Mouse (Mus musculus): ENCODE measurements at regions not wholly inside any gene's neighbourhood (a gene's known extent, or its start where the extent isn't known, plus 50 kb on each side); places are given as distances from the start of the nearest gene placed in this dataset.

DNA sequence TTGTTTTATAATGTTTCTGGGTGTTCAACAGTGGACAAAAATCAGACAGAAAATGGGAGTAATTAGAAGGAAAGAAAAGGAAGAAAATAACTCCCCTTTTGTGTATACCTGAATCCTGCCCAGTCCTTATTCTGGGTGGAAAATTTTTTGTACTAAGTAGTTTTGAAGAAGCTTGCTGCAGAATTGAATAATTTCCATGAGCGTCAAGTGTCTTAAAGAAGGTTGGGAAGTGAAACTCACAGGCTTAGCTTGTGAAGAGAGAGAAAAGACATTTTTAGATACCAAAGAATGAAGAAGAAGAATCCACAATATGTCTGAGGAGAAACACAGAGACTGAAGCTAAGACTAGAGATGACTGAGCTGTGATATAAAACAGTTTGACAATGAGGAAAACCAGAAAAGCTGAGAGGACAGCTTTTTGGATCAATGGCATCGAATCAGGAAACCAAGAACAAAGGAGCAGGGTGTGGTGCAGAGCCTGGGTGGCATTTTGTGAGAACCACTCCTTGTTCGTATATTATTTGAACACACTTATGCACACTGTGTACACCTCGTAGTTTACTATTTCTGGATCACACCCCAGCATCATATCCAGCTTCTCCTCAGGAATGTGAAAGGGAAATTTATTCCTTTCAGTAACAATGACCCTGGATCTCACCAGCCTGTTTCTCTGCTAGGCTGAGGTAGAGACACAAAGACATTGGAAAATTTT lies 221.9 kb downstream of the Gm9733 start:
- Histone ChIP-seq H3K9ac (ENCODE audit: low read depth, low read length) (no peak overlapping the region), H3K4me3 (ENCODE audit: low read depth, low read length) (no peak overlapping the region), H3K27me3 (replicated peaks; ENCODE audit: control insufficient read depth, insufficient read depth, low read length) (no peaks in the 10 kb centered on the region), H3K9me3 (ENCODE audit: control insufficient read depth, low read length) (no peaks in the 10 kb centered on the region), H3K36me3 (ENCODE audit: control insufficient read depth, insufficient read depth, low read length) (no peaks in the 10 kb centered on the region), H3K4me2 (ENCODE audit: low read depth, low read length) (no peak overlapping the region), H3K27ac (replicated peaks; ENCODE audit: low read depth, low read length) (no peak overlapping the region), H3K4me1 (ENCODE audit: control insufficient read depth, insufficient read depth, low read length) (no peaks in the 10 kb centered on the region)
- WGBS, result 68% methylated on average over 4 of the region's 4 CpGs
- ATAC-seq (ENCODE audit: low read depth) (no peak), DNase-seq (ENCODE audit: low spot score) (no peak)

DNA sequence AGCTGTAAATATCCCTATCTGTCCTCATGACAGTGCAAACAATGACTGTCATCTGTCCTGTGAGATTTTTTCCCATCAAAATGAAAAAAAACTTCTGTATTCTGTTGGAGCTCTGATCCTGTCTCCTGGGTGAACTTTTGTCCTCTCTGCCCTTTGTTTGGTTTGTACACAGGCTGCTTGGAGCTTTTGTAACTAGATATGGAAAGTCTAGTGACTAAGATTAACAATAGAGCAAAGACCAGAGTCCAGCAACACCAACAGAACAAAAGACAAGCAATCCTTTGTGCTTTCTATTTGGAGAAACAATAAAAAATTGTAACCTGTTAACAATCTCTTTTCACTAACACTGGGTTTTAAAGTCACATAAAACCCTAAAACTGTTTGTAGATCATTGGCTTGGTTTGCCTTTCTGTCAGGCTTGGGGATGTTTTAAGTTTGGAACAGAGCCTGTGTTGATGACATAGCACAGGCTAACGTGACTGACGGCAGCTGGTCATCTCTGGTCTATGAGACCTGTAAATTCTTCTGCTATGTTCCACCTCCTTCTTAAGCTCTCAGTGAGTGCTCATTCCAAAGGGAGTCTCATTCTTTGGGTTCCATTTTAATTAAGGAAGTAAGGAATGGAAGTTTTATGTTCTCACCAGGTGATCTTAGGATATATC lies 219.8 kb downstream of the Gm9733 start:
- Histone ChIP-seq H3K36me3 (ENCODE audit: control insufficient read depth, insufficient read depth, low read length) (no peaks in the 10 kb centered on the region), H3K4me2 (ENCODE audit: low read depth, low read length) (no peak overlapping the region), H3K27me3 (replicated peaks; ENCODE audit: control insufficient read depth, insufficient read depth, low read length) (no peaks in the 10 kb centered on the region), H3K9ac (ENCODE audit: low read depth, low read length) (no peak overlapping the region), H3K9me3 (ENCODE audit: control insufficient read depth, low read length) (no peaks in the 10 kb centered on the region), H3K27ac (replicated peaks; ENCODE audit: low read depth, low read length) (no peak overlapping the region), H3K4me3 (ENCODE audit: low read depth, low read length) (no peak overlapping the region), H3K4me1 (ENCODE audit: control insufficient read depth, insufficient read depth, low read length) (no peaks in the 10 kb centered on the region)
- WGBS, result 67% methylated on average over 2 of the region's 2 CpGs
- ATAC-seq (ENCODE audit: low read depth) (no peak), DNase-seq (ENCODE audit: low spot score) (no peak)

DNA sequence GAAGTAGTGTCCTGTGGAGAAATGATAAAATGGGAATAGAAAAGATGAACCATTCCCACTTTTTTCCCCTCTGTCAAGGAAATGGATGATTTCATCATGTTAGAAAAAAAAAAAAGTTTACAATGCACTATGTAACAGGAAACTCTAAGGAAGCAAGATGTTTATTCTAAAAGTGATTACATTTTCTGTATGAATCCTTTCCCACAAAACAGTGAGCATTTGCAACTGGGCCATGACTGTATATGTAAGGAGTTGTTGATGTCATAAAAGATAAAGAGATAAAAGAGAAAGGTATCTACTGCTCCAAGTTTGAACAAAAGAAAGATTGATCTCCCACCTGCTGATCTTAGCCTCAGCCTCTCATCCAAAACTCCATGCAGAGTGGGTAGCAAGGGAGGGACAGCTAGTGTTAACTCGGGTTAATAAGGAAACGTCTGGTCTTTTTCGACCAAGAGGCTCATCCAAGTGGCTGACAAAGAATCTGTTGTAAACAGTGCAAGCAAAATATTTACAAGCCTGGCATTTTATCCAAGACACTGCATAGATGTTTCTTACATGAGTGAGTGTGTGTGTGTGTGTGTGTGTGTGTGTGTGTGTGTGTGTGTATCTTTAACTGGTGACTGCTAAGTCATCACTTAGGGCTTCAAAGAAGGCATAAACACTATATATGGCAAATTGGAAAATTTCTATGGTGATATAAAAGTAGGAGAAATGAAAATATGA lies 213.3 kb downstream of the Gm9733 start:
- DNase-seq (ENCODE audit: low spot score) (no peak), ATAC-seq (ENCODE audit: low read depth) (no peak)
- Histone ChIP-seq H3K4me2 (ENCODE audit: low read depth, low read length) (no peak overlapping the region), H3K9ac (ENCODE audit: low read depth, low read length) (no peak overlapping the region), H3K9me3 (ENCODE audit: control insufficient read depth, low read length) (no peaks in the 10 kb centered on the region), H3K4me3 (ENCODE audit: low read depth, low read length) (no peak overlapping the region), H3K27ac (replicated peaks; ENCODE audit: low read depth, low read length) (no peak overlapping the region), H3K4me1 (ENCODE audit: control insufficient read depth, insufficient read depth, low read length) (no peaks in the 10 kb centered on the region), H3K36me3 (ENCODE audit: control insufficient read depth, insufficient read depth, low read length) (no peaks in the 10 kb centered on the region), H3K27me3 (replicated peaks; ENCODE audit: control insufficient read depth, insufficient read depth, low read length) (no peaks in the 10 kb centered on the region)
- 39% methylated on average over 3 of the region's 3 CpGs for WGBS

DNA sequence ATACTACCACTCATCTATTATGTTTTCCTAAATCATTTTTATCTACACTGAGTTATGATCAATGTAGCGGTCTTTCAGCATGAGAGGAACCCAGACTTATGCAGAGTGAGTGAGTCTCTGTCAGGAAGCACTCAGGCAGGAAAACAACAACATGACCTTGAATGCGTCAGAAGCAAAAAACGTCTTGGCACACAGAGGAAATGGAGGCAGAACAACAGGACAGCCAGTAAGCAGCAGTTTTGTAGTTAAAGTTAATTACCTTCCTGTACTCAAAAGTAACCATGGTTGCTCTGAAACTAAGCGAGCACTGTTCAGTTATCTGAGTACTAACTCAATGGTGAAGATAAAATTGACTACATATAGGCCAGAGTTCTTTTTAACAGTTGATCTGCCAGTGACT lies 205.4 kb downstream of the Gm9733 start:
- DNase-seq (ENCODE audit: low spot score), result no peak
- Histone ChIP-seq H3K4me2 (ENCODE audit: low read depth, low read length) (no peak overlapping the region), H3K4me1 (ENCODE audit: control insufficient read depth, insufficient read depth, low read length) (no peaks in the 10 kb centered on the region), H3K36me3 (ENCODE audit: control insufficient read depth, insufficient read depth, low read length) (no peaks in the 10 kb centered on the region), H3K9ac (ENCODE audit: low read depth, low read length) (no peak overlapping the region), H3K27me3 (replicated peaks; ENCODE audit: control insufficient read depth, insufficient read depth, low read length) (no peaks in the 10 kb centered on the region), H3K9me3 (ENCODE audit: control insufficient read depth, low read length) (no peaks in the 10 kb centered on the region), H3K4me3 (ENCODE audit: low read depth, low read length) (no peak overlapping the region), H3K27ac (replicated peaks; ENCODE audit: low read depth, low read length) (no peak overlapping the region)
- ATAC-seq (ENCODE audit: low read depth), result no peak
- WGBS, result 67% methylated on average over 4 of the region's 4 CpGs

DNA sequence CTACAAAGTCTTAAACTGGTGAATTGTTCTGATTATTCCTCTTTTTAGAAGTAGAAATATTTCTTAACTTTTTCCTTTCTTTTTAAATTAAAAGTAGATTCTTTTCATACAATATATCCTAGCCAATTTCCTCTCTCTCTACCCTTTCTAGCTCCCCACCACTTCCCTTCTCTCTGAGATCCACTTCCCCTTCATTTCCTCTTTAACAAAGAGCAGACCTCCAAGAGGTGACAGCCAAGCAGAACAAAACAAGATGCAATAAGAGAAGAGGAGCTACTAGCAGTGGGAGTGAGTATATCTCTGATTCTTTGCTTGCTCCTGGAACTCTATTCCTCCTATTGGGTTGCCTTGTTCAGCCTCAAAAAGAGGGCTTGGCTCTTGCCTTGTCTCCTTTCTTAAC lies 203.7 kb downstream of the Gm9733 start:
- no peak for DNase-seq (ENCODE audit: low spot score)
- Histone ChIP-seq H3K4me1 (ENCODE audit: control insufficient read depth, insufficient read depth, low read length) (no peaks in the 10 kb centered on the region; the same call in 1 of the 2 replicates), H3K27me3 (replicated peaks; ENCODE audit: control insufficient read depth, insufficient read depth, low read length) (no peaks in the 10 kb centered on the region), H3K9me3 (ENCODE audit: control insufficient read depth, low read length) (no peaks in the 10 kb centered on the region), H3K27ac (replicated peaks; ENCODE audit: low read depth, low read length) (no peak overlapping the region), H3K4me3 (ENCODE audit: low read depth, low read length) (no peak overlapping the region), H3K4me2 (ENCODE audit: low read depth, low read length) (no peak overlapping the region), H3K36me3 (ENCODE audit: control insufficient read depth, insufficient read depth, low read length) (no peaks in the 10 kb centered on the region), H3K9ac (ENCODE audit: low read depth, low read length) (no peak overlapping the region)
- ATAC-seq (ENCODE audit: low read depth), result no peak

DNA sequence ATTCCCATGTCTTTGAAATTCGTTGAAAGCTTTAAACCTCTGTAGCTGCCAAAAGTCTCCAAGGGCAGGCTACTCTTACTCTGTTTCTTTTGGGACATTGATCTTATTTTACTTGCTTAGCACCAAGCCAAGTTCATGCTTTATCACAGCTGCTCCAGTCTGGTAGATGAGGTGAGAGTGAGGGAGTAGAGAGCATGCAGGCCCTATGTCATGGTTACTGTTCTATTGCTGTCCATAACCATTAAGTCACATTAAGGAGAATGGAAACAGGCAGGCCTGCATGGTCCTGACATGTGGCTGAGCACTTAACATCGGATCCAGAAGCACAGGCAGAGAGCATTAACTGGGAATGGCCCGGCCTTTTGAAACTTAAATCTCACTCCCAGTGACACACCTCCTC lies 203.1 kb downstream of the Gm9733 start:
- no peaks in the 10 kb centered on the region for H3K27me3 ChIP-seq (replicated peaks; ENCODE audit: control insufficient read depth, insufficient read depth, low read length)
- no peak overlapping the region for H3K27ac ChIP-seq (replicated peaks; ENCODE audit: low read depth, low read length)
- no peaks in the 10 kb centered on the region; the same call in 1 of the 2 replicates for H3K4me1 ChIP-seq (ENCODE audit: control insufficient read depth, insufficient read depth, low read length)
- DNase-seq (ENCODE audit: low spot score), result no peak
- peak; percentile 47; the same call in 1 of the 2 replicates for ATAC-seq (ENCODE audit: low read depth)
- WGBS, result 62% methylated on average over 3 of the region's 3 CpGs
- no peak overlapping the region for H3K4me3 ChIP-seq (ENCODE audit: low read depth, low read length)
- H3K9ac ChIP-seq (ENCODE audit: low read depth, low read length), result no peak overlapping the region
- no peaks in the 10 kb centered on the region for H3K9me3 ChIP-seq (ENCODE audit: control insufficient read depth, low read length)
- H3K36me3 ChIP-seq (ENCODE audit: control insufficient read depth, insufficient read depth, low read length), result no peaks in the 10 kb centered on the region
- no peak overlapping the region for H3K4me2 ChIP-seq (ENCODE audit: low read depth, low read length)

DNA sequence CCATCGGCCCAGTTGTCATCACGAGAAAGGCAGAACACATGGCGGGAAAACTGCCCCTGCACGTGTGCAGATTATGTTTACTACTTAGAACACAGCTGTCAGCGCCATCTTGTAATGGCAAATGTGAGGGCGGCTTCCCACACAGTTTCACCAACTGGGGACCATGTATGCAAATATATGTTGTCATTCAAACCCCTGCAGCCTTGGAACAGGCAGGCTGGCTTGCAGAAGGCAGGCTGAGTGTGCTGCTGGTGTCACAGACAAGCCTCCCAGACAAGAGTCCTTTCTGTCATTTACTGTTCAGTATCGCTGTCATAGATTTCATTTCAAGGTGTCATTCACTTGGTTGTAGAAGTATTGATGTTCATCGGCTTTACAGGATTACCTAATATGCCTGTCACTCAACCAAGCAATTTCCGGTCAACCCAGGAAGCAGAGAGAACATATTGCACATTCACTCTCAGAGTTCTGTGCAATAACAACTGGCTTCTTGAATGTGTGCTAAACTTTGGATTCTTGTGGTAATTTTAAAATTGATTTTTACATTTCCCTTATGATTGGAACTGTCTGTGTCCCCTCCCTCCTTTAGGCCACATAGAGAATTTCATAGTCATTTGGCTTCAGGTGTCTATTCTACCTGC lies 202.3 kb downstream of the Gm9733 start:
- 74% methylated on average over 9 of the region's 9 CpGs for WGBS

DNA sequence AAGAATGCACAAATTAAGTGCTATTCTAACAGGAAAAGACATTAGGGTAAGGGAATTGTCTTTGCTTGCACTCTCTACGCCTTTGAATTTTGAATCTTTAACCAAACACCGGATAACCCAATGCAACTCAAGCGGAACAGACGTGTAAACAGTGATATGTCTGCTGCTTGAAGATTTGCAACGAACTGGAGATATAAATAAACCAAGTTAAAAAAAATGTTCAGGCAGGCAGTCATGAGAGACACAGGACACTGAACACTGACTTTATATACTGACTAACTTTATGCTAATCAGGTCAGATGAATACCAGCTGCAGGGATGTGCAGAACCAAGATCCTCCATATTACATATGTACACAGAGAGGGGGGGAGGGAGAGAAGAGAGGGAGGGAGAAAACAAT lies 200.0 kb downstream of the Gm9733 start:
- WGBS, result 36% methylated on average over 5 of the region's 5 CpGs
- H3K36me3 ChIP-seq (ENCODE audit: control insufficient read depth, insufficient read depth, low read length), result no peaks in the 10 kb centered on the region
- no peak overlapping the region for H3K27ac ChIP-seq (replicated peaks; ENCODE audit: low read depth, low read length)
- no peak overlapping the region for H3K4me3 ChIP-seq (ENCODE audit: low read depth, low read length)
- no peaks in the 10 kb centered on the region for H3K27me3 ChIP-seq (replicated peaks; ENCODE audit: control insufficient read depth, insufficient read depth, low read length)
- no peaks in the 10 kb centered on the region; the same call in 1 of the 2 replicates for H3K4me1 ChIP-seq (ENCODE audit: control insufficient read depth, insufficient read depth, low read length)
- DNase-seq (ENCODE audit: low spot score), result peak; percentile 30
- H3K9ac ChIP-seq (ENCODE audit: low read depth, low read length), result no peak overlapping the region
- H3K4me2 ChIP-seq (ENCODE audit: low read depth, low read length), result no peak overlapping the region
- H3K9me3 ChIP-seq (ENCODE audit: control insufficient read depth, low read length), result no peaks in the 10 kb centered on the region
- ATAC-seq (ENCODE audit: low read depth), result peak; percentile 65

More for the DNA sequence above, 202.3 kb downstream of the Gm9733 start:
- Histone ChIP-seq H3K4me3 (ENCODE audit: low read depth, low read length) (no peak overlapping the region), H3K36me3 (ENCODE audit: control insufficient read depth, insufficient read depth, low read length) (no peaks in the 10 kb centered on the region), H3K27me3 (replicated peaks; ENCODE audit: control insufficient read depth, insufficient read depth, low read length) (no peaks in the 10 kb centered on the region), H3K4me1 (ENCODE audit: control insufficient read depth, insufficient read depth, low read length) (no peaks in the 10 kb centered on the region; the same call in 1 of the 2 replicates), H3K9me3 (ENCODE audit: control insufficient read depth, low read length) (no peaks in the 10 kb centered on the region), H3K4me2 (ENCODE audit: low read depth, low read length) (no peak overlapping the region), H3K9ac (ENCODE audit: low read depth, low read length) (no peak overlapping the region), H3K27ac (replicated peaks; ENCODE audit: low read depth, low read length) (no peak overlapping the region)
- DNase-seq (ENCODE audit: low spot score) (no peak), ATAC-seq (ENCODE audit: low read depth) (no peak)
